Mouse (Mus musculus) yolk sac, embryonic 10.5 days (tissue): ENCODE results near the gene Grifin.
A peak's percentile ranks its signal among the peaks of the same experiment; 100 is the strongest.

Source experiments
- DNase-seq: peaks from one replicate; pipeline ENCODE4 v3.0.0-alpha.2; 2017; ENCODE audit warnings: low spot score

Gene Grifin

DNA sequence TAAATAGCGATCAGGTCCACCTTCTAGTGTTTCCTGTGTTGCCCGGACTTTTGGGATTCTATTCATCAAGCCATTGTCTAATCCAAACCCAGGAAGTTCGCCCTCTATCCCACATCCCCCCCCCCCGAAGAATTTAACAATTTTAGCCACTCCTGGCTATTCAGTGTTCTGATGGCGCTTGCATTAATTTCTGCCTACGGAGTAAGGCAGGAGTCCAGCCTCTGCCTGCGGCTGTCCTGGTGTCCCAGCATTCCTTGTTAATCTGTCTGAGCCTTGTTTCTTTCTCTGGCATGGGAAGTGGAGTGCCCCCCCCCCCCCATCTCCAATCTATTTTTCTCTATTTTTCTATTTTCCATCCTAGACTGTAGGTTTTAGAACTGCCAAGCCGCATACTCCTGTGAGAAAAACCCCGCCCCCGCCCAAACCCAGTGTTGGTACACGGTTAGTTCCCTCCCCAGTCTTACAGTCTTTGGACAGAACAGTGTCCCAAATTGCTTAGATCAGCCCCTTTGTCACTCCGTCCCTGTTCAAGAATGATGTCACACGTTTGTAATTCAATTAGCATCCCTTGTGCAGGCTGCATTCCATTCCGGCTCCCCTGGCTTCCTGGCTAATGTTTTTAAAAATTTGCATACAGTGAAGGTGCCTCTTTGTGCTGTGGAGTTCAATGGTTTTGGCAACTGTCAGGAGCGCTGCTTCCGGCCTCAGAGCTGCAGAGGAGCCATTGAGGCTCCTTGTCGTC, 15.4 kb downstream of the Grifin start:
- DNase-seq = no peak

DNA sequence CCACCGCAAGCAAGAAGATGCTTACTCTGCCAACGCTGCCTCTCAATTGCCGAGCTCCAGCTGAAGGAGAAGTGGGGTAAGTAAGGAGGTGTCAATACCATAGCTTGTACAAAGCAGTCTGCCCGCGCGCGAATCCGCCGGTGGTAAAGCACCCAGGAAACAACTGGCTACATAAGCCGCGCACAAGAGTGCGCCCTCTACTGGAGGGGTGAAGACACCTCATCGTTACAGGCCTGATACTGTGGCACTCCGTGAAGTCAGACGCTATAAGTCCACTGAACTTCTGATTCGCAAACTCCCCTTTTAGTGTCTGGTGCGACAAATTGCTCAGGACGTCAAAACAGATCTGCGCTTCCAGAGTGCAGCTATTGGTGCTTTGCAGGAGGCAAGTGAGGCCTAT, 18.5 kb downstream of the Grifin start:
- DNase-seq = no peak

DNA sequence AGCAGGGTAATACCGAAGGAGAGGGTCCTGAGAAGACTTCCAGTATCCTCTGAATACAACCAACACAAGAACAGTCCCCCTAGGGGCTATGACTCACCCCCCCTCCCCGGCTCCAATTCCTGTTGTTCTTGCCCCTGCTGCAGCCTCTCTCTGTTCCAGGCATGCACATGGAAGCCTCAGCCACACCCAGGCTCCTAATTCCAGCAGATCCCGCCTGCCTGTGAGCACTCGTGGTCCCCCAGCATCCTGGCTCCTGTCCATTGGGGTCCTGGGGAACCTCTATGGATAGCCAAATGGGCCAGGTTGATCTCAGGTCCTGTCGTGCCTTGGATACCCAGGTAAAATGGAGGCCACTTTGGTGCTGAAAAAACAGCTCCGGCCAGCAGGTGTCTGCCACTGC, 19.2 kb downstream of the Grifin start:
- DNase-seq = no peak

DNA sequence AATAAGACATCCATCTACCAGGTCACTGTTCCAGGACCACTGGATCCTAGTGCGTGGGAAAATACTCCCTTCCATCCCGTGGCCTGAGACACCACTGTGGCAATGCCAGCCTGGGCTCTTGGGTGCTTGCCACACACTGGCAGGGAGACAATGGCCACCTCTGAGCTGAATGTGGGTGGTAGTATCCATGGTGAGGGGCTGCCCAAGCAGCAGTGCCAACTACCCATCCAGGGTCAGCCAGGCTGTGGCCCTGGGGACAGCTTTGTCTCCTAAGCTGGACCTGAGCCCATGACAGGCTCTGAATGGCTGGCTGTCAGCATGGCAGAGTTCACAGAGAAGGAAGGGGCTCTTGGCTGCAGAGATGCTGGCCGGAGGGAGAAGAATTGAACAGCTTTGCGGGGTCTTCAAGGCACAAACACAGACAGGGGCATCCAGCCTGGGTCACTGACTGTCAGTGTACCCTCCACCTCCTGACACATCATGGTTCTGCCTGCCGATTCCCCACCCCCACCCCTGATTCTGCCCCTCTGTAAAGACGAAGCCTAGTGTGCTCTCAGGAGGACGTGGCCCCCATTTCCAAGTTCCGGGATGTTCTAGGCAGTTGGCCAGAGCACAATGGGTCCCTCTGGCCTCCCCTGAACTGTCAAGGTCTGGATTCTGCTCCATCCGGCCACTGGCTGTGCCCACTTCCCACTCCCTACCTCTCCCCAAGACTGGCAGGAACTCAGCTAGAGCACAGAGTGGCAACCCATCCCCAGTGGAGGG, 21.9 kb downstream of the Grifin start:
- DNase-seq = no peak

DNA sequence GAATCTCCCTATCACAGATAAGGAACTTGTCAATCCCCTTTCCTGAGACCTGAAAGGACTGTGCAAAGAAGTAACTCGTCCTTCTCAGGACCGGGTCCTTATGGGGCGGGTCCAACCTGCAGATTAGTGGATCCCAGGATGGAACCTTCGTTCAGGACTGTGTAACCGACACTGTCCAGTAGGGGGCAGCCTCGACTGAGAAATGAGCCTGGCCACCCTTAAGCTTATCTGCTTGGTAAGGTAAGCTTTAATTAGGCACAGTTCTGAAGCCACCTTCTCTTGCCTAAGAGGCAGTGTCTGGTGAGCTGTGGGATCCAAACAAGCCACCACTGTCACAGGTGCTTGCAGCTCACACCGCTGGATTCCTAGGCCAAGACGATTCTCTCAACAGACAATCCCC, 24.8 kb downstream of the Grifin start:
- DNase-seq = peak; percentile 41

DNA sequence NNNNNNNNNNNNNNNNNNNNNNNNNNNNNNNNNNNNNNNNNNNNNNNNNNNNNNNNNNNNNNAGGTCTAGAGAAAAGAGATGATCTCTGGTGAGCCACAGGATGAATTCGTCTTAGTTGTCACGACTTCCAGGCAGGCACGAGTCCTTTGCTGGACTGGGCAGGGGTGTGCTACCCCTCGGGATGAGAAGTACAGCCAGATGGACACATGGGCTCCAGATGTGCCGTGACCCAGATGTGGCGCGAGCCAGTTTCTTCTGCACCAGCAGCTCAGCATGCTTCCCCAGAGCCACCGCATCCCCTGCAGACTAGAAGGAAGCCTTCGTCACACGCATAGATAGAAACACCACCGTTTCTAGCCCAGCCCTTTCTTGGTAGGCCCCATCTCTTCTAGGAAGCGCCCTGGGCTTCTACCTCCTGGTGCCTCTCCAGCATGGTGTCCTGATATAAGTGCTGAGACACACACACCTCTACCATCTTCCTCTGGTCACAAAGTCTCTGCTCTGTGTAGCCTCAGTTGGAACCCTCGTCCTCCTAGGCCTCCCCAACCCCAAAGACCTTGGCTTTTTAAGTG, 26.7 kb downstream of the Grifin start:
- no peak for DNase-seq

DNA sequence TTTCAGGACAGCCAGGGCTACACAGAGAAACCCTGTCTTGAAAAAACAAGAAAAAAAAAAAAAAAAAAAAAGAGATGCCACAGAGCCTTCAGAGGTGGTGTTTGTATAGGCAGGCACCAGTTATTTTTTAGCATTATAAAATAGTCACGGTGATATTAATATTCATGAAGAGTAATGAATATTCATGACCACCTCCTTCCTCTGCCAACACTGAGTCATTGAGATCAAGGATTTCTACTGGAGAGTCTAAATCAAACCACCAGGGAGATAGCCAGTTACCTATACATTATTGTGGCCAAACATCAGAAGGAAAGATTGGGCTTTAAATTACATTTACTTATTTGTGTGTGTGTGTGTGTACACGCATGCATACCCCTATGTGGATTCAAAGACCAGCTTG, 38.1 kb downstream of the Grifin start:
- no peak for DNase-seq

DNA sequence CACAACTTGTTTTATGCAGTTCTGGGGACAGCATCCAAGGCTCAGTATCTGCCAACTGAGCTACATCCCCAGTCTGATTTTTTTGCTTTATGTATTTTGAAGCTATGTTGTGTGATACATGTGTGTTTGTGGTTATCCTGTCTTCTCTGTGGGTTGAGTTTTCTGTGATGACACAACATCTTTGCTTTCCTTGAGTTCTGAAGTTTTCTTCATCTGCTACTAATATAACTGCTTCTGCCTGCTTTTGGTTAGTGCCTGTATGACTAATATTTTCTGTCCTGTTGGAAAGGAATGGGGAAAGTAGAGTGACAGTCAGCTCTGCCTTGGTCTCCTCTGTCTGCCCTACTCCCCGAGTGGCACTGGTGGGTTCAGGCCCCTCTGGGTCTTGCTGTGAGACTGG, 43.7 kb downstream of the Grifin start:
- no peak for DNase-seq

DNA sequence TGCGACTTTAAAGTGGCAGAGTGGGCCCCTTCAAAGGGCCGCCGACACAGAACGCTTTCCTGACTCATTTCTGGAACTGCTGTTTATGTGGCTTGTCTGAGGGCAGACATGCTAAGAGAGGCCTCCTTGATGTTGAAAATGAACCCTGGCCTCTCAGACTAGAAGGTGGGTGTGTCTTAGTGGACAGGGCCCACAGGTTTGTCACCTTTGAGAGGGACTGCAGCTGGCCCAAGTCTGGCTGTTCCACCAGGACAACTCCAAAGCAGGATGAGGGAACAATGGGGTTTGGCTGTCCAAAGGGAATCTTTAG, 47.0 kb downstream of the Grifin start:
- DNase-seq = no peak

DNA sequence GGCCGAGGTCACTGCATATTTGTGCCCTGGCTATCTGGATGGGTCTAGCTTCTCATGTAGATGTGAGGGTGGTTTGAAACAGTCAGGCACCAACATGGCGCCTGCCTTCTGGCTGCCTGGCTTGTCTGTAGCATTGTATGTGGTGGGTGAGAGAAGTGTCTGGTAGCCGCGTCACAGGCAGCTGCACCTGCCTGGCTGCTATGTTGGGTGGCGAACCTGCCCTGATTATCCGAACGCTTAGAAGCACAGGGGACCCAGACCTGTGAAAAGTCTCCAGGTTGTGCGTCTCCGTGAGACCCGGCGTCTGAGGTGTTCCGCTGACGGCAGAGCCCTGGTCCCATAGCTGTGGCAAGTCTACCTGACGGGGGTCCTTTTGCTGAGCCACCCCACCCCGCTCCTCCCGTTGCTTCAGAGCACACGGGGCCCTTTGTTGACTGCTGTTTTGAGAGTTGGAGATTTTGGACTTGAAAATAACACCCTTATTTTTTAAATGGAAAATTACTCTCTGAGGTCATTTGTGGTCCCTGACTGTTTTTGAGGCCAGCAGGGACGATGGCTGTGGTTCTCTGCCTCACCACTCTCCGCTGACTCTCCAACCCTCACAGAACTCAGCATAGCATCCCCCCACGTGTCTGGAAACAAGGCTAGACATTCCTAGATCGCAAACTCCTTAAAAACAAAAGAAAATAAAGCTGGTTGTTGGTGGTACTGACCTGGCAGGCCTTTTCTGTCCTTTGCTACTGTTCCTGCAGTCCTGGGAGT, 47.5 kb downstream of the Grifin start:
- DNase-seq = no peak

DNA sequence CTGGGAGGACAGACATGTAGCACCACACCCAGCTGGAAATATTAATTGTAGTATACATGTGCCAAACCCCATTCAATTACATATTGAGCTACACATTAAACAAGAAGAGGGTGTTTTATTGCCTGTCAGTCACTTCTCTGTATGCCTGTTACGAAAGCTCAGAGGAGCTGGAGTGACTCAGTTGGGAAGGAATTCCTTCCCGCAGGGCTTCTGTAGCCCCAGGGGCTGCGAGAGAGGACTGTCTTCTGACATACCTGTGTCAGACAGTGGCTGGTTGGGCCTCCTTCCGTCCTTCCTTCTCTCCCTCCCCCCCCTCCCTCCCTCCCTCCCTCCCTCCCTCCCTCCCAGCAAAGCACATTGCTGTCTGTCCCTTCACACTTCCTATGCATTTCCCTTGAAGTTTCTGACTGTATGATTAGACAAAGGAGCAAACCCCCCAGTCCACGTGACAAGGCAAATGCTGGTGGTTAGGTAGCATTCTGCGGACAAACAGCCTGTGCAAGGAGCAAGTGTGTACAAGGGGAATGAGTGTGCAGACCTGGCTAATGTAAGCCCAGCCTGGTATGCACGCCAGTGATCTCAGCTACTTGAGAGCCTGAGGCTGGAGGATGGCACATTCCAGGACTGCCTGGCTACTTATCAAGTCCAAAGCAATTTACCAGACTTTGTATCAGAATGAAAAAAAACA, 49.9 kb downstream of the Grifin start:
- peak; percentile 72 for DNase-seq

DNA sequence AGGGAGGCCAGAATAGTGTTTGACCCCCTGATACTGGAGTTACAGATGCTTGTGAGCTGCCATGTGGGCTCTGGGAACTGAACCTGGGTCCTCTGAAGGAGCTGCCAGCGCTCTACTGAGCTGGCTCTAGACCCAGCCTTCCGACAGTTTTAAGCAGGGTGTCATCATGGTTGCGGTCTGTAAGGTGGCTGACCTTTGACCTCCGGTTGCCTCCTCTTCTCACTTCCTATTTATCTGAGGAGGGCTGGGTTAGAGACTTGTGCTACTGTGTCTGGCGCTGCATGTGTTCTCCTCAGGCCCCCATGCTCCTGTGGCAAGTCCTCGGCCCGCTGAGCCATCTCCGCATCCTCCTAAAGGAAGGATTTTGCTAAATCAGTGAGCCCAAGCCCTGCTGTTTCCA, 51.0 kb downstream of the Grifin start:
- DNase-seq = no peak
